ENCODE assay signal across 7 mouse cellular contexts in the genomic region with DNA sequence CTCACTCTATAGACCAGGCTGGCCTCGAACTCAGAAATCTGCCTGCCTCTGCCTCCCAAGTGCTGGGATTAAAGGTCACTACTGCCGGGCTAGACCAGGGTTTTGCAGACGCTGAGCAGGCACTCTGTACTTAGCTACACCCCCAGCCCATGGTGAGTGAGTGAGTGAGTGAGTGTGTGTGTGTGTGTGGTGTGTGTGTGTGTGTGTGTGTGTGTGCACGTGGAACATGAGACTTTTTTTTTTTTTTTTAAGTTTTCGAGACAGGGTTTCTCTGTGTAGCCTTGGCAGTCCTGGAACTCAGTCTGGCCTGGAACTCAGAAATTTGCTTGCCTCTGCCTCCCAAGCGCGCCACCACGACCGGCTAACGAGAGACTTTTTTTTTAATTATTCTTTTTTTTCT. TPM values are rescaled to one million over a fixed set of nuclear protein-coding genes. Genes with fewer than 3 reads are reported as not detected.
DNase-seq lines count a peak whose midpoint lies in the region; ATAC-seq and TF ChIP-seq lines count a peak whose summit lies in the region.

No protein-coding gene starts in this region.

- DNase-seq in lung, adult 2 months = no peak
- no peak for DNase-seq in lung, postnatal 14 days
- no peak for DNase-seq in embryonic facial prominence, embryonic 11.5 days (ENCODE audit: low spot score)
- no peak for DNase-seq in neural tube, embryonic 11.5 days (ENCODE audit: low spot score)
- DNase-seq in urinary bladder, postnatal 14 days (ENCODE audit: low spot score) = no peak

- H3K27me3 ChIP-seq in embryonic facial prominence, embryonic 11.5 days (ENCODE audit: control insufficient read depth, insufficient read depth, low read length) = no peaks in the 10 kb centered on the region
- H3K27me3 ChIP-seq in hindbrain, embryonic 15.5 days = no peaks in the 10 kb centered on the region
- no peaks in the 10 kb centered on the region for H3K27me3 ChIP-seq in neural tube, embryonic 11.5 days (ENCODE audit: control insufficient read depth, insufficient read depth, low read length)

- H3K27ac ChIP-seq in embryonic facial prominence, embryonic 11.5 days (replicated peaks; ENCODE audit: low read depth, low read length) = peak overlapping the region; percentile 96
- H3K27ac ChIP-seq in hindbrain, embryonic 15.5 days (replicated peaks) = peak overlapping the region; percentile 86; the same call in 1 of the 2 replicates
- no peak overlapping the region for H3K27ac ChIP-seq in neural tube, embryonic 11.5 days (ENCODE audit: low read depth, low read length)

- H3K4me2 ChIP-seq in embryonic facial prominence, embryonic 11.5 days (ENCODE audit: low read depth, low read length) = peak overlapping the region; percentile 45
- no peak overlapping the region for H3K4me2 ChIP-seq in hindbrain, embryonic 15.5 days
- H3K4me2 ChIP-seq in neural tube, embryonic 11.5 days (ENCODE audit: low read depth) = peak overlapping the region; percentile 64

- no peak for ATAC-seq in embryonic facial prominence, embryonic 11.5 days (replicated peaks; ENCODE audit: insufficient number of reproducible peaks, low FRiP score, low TSS enrichment, low read depth)
- no peak for ATAC-seq in hindbrain, embryonic 15.5 days (ENCODE audit: low FRiP score, low read depth)
- no peak for ATAC-seq in neural tube, embryonic 11.5 days (ENCODE audit: insufficient read depth, low FRiP score, low TSS enrichment)
- ATAC-seq in erythroid progenitor cell, adult 5-6 weeks (replicated peaks; ENCODE audit: low FRiP score, poor library complexity, severe bottlenecking) = no peak

- no peaks in the 10 kb centered on the region for H3K9me3 ChIP-seq in embryonic facial prominence, embryonic 11.5 days (replicated peaks; ENCODE audit: control insufficient read depth, low read length)
- H3K9me3 ChIP-seq in hindbrain, embryonic 15.5 days = no peaks in the 10 kb centered on the region
- H3K9me3 ChIP-seq in neural tube, embryonic 11.5 days (ENCODE audit: control insufficient read depth, low read length) = no peaks in the 10 kb centered on the region

- TF ChIP-seq POLR2A in lung, adult 2 months (IDR thresholded peaks at IDR 0.05; ENCODE audit: borderline replicate concordance, extremely low read depth, low read depth, low read length) = peak; percentile 36; the same call in 1 of the 2 replicates

- TF ChIP-seq CTCF in lung, adult 2 months (IDR thresholded peaks at IDR 0.05; ENCODE audit: insufficient read depth, low read length) = no peak

- H3K36me3 ChIP-seq in embryonic facial prominence, embryonic 11.5 days (replicated peaks; ENCODE audit: control insufficient read depth, insufficient read depth, low read depth, low read length) = no peaks in the 10 kb centered on the region; the same call in none of the 2 replicates
- H3K36me3 ChIP-seq in hindbrain, embryonic 15.5 days = no peaks in the 10 kb centered on the region
- peaks cover 7% of the 10 kb centered on the region for H3K36me3 ChIP-seq in neural tube, embryonic 11.5 days (ENCODE audit: control insufficient read depth, insufficient read depth, low read length)

- H3K4me1 ChIP-seq in lung, adult 2 months (ENCODE audit: control insufficient read depth, insufficient read depth, low read length) = peaks cover 7% of the 10 kb centered on the region; the same call in 1 of the 2 replicates
- peaks cover 14% of the 10 kb centered on the region for H3K4me1 ChIP-seq in embryonic facial prominence, embryonic 11.5 days (ENCODE audit: control insufficient read depth, insufficient read depth, low read length)
- peaks cover 61% of the 10 kb centered on the region for H3K4me1 ChIP-seq in hindbrain, embryonic 15.5 days (replicated peaks)
- H3K4me1 ChIP-seq in neural tube, embryonic 11.5 days (ENCODE audit: control insufficient read depth, insufficient read depth, low read length) = peaks cover 41% of the 10 kb centered on the region

- WGBS in lung, adult 2 months = 53% methylated on average over 10 of the region's 10 CpGs
- WGBS in embryonic facial prominence, embryonic 11.5 days = 74% methylated on average over 10 of the region's 10 CpGs
- WGBS in hindbrain, embryonic 15.5 days = 81% methylated on average over 10 of the region's 10 CpGs
- 81% methylated on average over 10 of the region's 10 CpGs for WGBS in neural tube, embryonic 11.5 days

- no peak overlapping the region for H3K4me3 ChIP-seq in lung, adult 2 months (replicated peaks; ENCODE audit: extremely low read depth, low read depth, low read length)
- no peak overlapping the region for H3K4me3 ChIP-seq in embryonic facial prominence, embryonic 11.5 days (ENCODE audit: low read depth, low read length)
- no peak overlapping the region for H3K4me3 ChIP-seq in hindbrain, embryonic 15.5 days
- H3K4me3 ChIP-seq in neural tube, embryonic 11.5 days (ENCODE audit: low read depth, low read length) = no peak overlapping the region

- no peak overlapping the region for H3K9ac ChIP-seq in embryonic facial prominence, embryonic 11.5 days (replicated peaks; ENCODE audit: low read length)
- no peak overlapping the region for H3K9ac ChIP-seq in hindbrain, embryonic 15.5 days
- H3K9ac ChIP-seq in neural tube, embryonic 11.5 days (ENCODE audit: low read length) = no peak overlapping the region

RNA-seq across cellular contexts. Expression of gene Plekhg2, which starts 2.2 kb away (rescaled TPM):
- 37.5 and 40.0 TPM in 2 replicates for polyA plus RNA-seq in lung, adult 2 months (2012; rRNA removed)
- polyA plus RNA-seq in embryonic facial prominence, embryonic 11.5 days (2014; fragmentation: Nextera tagmentation; extraction: Ambion mirVana) = 38.8 and 50.0 TPM in 2 replicates
- polyA plus RNA-seq in hindbrain, embryonic 15.5 days (2015; fragmentation: Nextera tagmentation; extraction: Ambion mirVana) = 26.8 and 27.6 TPM in 2 replicates
- 50.5 and 54.5 TPM in 2 replicates for polyA plus RNA-seq in neural tube, embryonic 11.5 days (2014; fragmentation: Nextera tagmentation; extraction: Ambion mirVana)
- total RNA-seq in erythroid progenitor cell, adult 5-6 weeks (2015; ENCODE audit: low replicate concordance) = 2.1 and 5.8 TPM in 2 replicates
- total RNA-seq in erythroid progenitor cell, adult 5-6 weeks (2017; ENCODE audit: low replicate concordance) = 1.0 and 3.1 TPM in 2 replicates

RNA-seq across cellular contexts. Expression of gene Zfp36, which starts 5.4 kb away (rescaled TPM):
- polyA plus RNA-seq in lung, adult 2 months (2012; rRNA removed) = 83.3 and 136 TPM in 2 replicates
- polyA plus RNA-seq in embryonic facial prominence, embryonic 11.5 days (2014; fragmentation: Nextera tagmentation; extraction: Ambion mirVana) = 4.7 and 5.5 TPM in 2 replicates
- polyA plus RNA-seq in hindbrain, embryonic 15.5 days (2015; fragmentation: Nextera tagmentation; extraction: Ambion mirVana) = 4.4 and 4.6 TPM in 2 replicates
- 4.3 and 5.1 TPM in 2 replicates for polyA plus RNA-seq in neural tube, embryonic 11.5 days (2014; fragmentation: Nextera tagmentation; extraction: Ambion mirVana)
- total RNA-seq in erythroid progenitor cell, adult 5-6 weeks (2015; ENCODE audit: low replicate concordance) = 39.8 and 50.5 TPM in 2 replicates
- 3.9 and 6.4 TPM in 2 replicates for total RNA-seq in erythroid progenitor cell, adult 5-6 weeks (2017; ENCODE audit: low replicate concordance)

RNA-seq across cellular contexts. Expression of gene Med29, which starts 17.9 kb away (rescaled TPM):
- polyA plus RNA-seq in lung, adult 2 months (2012; rRNA removed) = 37.3 and 39.2 TPM in 2 replicates
- 50.1 and 50.6 TPM in 2 replicates for polyA plus RNA-seq in embryonic facial prominence, embryonic 11.5 days (2014; fragmentation: Nextera tagmentation; extraction: Ambion mirVana)
- 46.1 and 46.6 TPM in 2 replicates for polyA plus RNA-seq in hindbrain, embryonic 15.5 days (2015; fragmentation: Nextera tagmentation; extraction: Ambion mirVana)
- 45.8 and 48.8 TPM in 2 replicates for polyA plus RNA-seq in neural tube, embryonic 11.5 days (2014; fragmentation: Nextera tagmentation; extraction: Ambion mirVana)
- 0.84 and 13.0 TPM in 2 replicates for total RNA-seq in erythroid progenitor cell, adult 5-6 weeks (2015; ENCODE audit: low replicate concordance)
- total RNA-seq in erythroid progenitor cell, adult 5-6 weeks (2017; ENCODE audit: low replicate concordance) = 2.6 and 4.4 TPM in 2 replicates

RNA-seq across cellular contexts. Expression of gene Paf1, which starts 18.1 kb away (rescaled TPM):
- polyA plus RNA-seq in lung, adult 2 months (2012; rRNA removed) = 81.5 and 103 TPM in 2 replicates
- 80.0 and 81.4 TPM in 2 replicates for polyA plus RNA-seq in embryonic facial prominence, embryonic 11.5 days (2014; fragmentation: Nextera tagmentation; extraction: Ambion mirVana)
- polyA plus RNA-seq in hindbrain, embryonic 15.5 days (2015; fragmentation: Nextera tagmentation; extraction: Ambion mirVana) = 93.3 and 96.8 TPM in 2 replicates
- polyA plus RNA-seq in neural tube, embryonic 11.5 days (2014; fragmentation: Nextera tagmentation; extraction: Ambion mirVana) = 71.7 and 78.0 TPM in 2 replicates
- 21.4 and 56.6 TPM in 2 replicates for total RNA-seq in erythroid progenitor cell, adult 5-6 weeks (2015; ENCODE audit: low replicate concordance)
- total RNA-seq in erythroid progenitor cell, adult 5-6 weeks (2017; ENCODE audit: low replicate concordance) = 32.5 and 42.5 TPM in 2 replicates

RNA-seq across cellular contexts. Expression of gene Rps16, which starts 24.2 kb away (rescaled TPM):
- polyA plus RNA-seq in lung, adult 2 months (2012; rRNA removed) = 529 and 774 TPM in 2 replicates
- polyA plus RNA-seq in embryonic facial prominence, embryonic 11.5 days (2014; fragmentation: Nextera tagmentation; extraction: Ambion mirVana) = 988 and 991 TPM in 2 replicates
- 444 and 501 TPM in 2 replicates for polyA plus RNA-seq in hindbrain, embryonic 15.5 days (2015; fragmentation: Nextera tagmentation; extraction: Ambion mirVana)
- 780 and 827 TPM in 2 replicates for polyA plus RNA-seq in neural tube, embryonic 11.5 days (2014; fragmentation: Nextera tagmentation; extraction: Ambion mirVana)
- total RNA-seq in erythroid progenitor cell, adult 5-6 weeks (2015; ENCODE audit: low replicate concordance) = 892 and 1,114 TPM in 2 replicates
- 132 and 239 TPM in 2 replicates for total RNA-seq in erythroid progenitor cell, adult 5-6 weeks (2017; ENCODE audit: low replicate concordance)

Comparison
In these comparisons a context has a peak if more than half of its experiments do, and no peak if none do; other contexts are left out.
1. RNA of gene Zfp36, which starts 5.4 kb away (polyA plus RNA-seq): 83.3 to 136 TPM in lung, adult 2 months; 4.3 to 5.1 TPM in neural tube, embryonic 11.5 days, 4.7 to 5.5 TPM in embryonic facial prominence, embryonic 11.5 days and 4.4 to 4.6 TPM in hindbrain, embryonic 15.5 days; every median in the first group is over 10 times any median in the second.